11 mouse cellular contexts compared by ENCODE assay signal in genomic region chr17:61301984-61302383, GRCm38 (mm10).
DNase-seq lines count a peak whose midpoint lies in the region; ATAC-seq lines count a peak whose summit lies in the region.
"Had no signal": no experiment of that assay in that cellular context is flagged by ENCODE, and none has a peak within 500 bp of the region (broad histone marks: within the 10 kb centered on the region; RNA-seq: fewer than 3 reads in every experiment).

No protein-coding gene starts in this region.

- no peaks in the 10 kb centered on the region for H3K9me3 ChIP-seq in forebrain, embryonic 12.5 days
- H3K9me3 ChIP-seq in forebrain, embryonic 11.5 days (ENCODE audit: control insufficient read depth, low read length): no peaks in the 10 kb centered on the region
- H3K9me3 ChIP-seq: intestine, embryonic 15.5 days; liver, embryonic 15.5 days had no signal

- peak; percentile 20; the same call in 1 of the 2 replicates for ATAC-seq in forebrain, embryonic 12.5 days (ENCODE audit: low FRiP score)
- ATAC-seq in forebrain, embryonic 11.5 days (replicated peaks; ENCODE audit: low FRiP score): no peak
- ATAC-seq: intestine, embryonic 15.5 days had no signal

- no peaks in the 10 kb centered on the region for H3K36me3 ChIP-seq in forebrain, embryonic 12.5 days (replicated peaks)
- no peaks in the 10 kb centered on the region for H3K36me3 ChIP-seq in forebrain, embryonic 11.5 days (ENCODE audit: control insufficient read depth, insufficient read depth, low read length)
- H3K36me3 ChIP-seq: intestine, embryonic 15.5 days; liver, embryonic 15.5 days had no signal

- no peaks in the 10 kb centered on the region; the same call in 1 of the 2 replicates for H3K4me1 ChIP-seq in forebrain, embryonic 12.5 days
- no peaks in the 10 kb centered on the region for H3K4me1 ChIP-seq in forebrain, embryonic 11.5 days (replicated peaks; ENCODE audit: control insufficient read depth, insufficient read depth, low read length)
- H3K4me1 ChIP-seq: intestine, embryonic 15.5 days; liver, embryonic 15.5 days had no signal

- no peak overlapping the region for H3K4me2 ChIP-seq in forebrain, embryonic 12.5 days
- no peak overlapping the region for H3K4me2 ChIP-seq in forebrain, embryonic 11.5 days (ENCODE audit: low read depth, low read length, severe bottlenecking)
- H3K4me2 ChIP-seq: intestine, embryonic 15.5 days; liver, embryonic 15.5 days had no signal

- WGBS in forebrain, embryonic 12.5 days: 65% methylated on average over 1 of the region's 1 CpGs
- 67% methylated on average over 1 of the region's 1 CpGs for WGBS in forebrain, embryonic 11.5 days

- no peaks in the 10 kb centered on the region for H3K27me3 ChIP-seq in forebrain, embryonic 12.5 days
- no peaks in the 10 kb centered on the region for H3K27me3 ChIP-seq in forebrain, embryonic 11.5 days (ENCODE audit: control insufficient read depth, insufficient read depth, low read length)
- H3K27me3 ChIP-seq: intestine, embryonic 15.5 days; liver, embryonic 15.5 days had no signal

- no peak overlapping the region for H3K4me3 ChIP-seq in forebrain, embryonic 12.5 days (replicated peaks)
- H3K4me3 ChIP-seq in forebrain, embryonic 11.5 days (ENCODE audit: low read depth, low read length): no peak overlapping the region
- H3K4me3 ChIP-seq: intestine, embryonic 15.5 days; liver, embryonic 15.5 days; myocyte had no signal

- no peak overlapping the region for H3K9ac ChIP-seq in forebrain, embryonic 12.5 days
- no peak overlapping the region for H3K9ac ChIP-seq in forebrain, embryonic 11.5 days (ENCODE audit: low read length)
- H3K9ac ChIP-seq: intestine, embryonic 15.5 days; liver, embryonic 15.5 days had no signal

- no peak for DNase-seq in forebrain, embryonic 11.5 days (ENCODE audit: low spot score)
- peak; percentile 8 for DNase-seq in urinary bladder, postnatal 14 days (ENCODE audit: low spot score)
- DNase-seq in urinary bladder, postnatal 10 days (ENCODE audit: low spot score): no peak
- DNase-seq in kidney, adult 9 months: peak; percentile 9
- peak; percentile 29 for DNase-seq in right cerebral cortex, postnatal 4 days
- DNase-seq in liver: no peak
- no peak for DNase-seq in lung, postnatal 14 days

- no peak overlapping the region for H3K27ac ChIP-seq in forebrain, embryonic 12.5 days
- H3K27ac ChIP-seq in forebrain, embryonic 11.5 days (ENCODE audit: low read depth, low read length): no peak overlapping the region
- H3K27ac ChIP-seq: intestine, embryonic 15.5 days; liver, embryonic 15.5 days had no signal

Comparison
In these comparisons a context has a peak if more than half of its experiments do, and no peak if none do; other contexts are left out.
1. DNase-seq: peak in urinary bladder, postnatal 14 days (single experiment), kidney, adult 9 months (single experiment) and right cerebral cortex, postnatal 4 days (single experiment); none in forebrain, embryonic 11.5 days (single experiment), urinary bladder, postnatal 10 days (single experiment), liver (single experiment) and lung, postnatal 14 days (single experiment).